Mouse (Mus musculus) liver, postnatal 0 days (tissue): ENCODE data around the gene Hoxa3.

Experiments
- CTCF ChIP-seq: sonication (generic); IDR thresholded peaks from 2 replicates; pipeline ENCODE4 v1.5.1; 2016; ENCODE audit warnings: antibody characterized with exemption, low read depth
- EP300 ChIP-seq: IDR thresholded peaks from 2 replicates; pipeline ENCODE4 v1.6.1; 2016; ENCODE audit warnings: antibody characterized with exemption, low read depth, mild to moderate bottlenecking

DNA sequence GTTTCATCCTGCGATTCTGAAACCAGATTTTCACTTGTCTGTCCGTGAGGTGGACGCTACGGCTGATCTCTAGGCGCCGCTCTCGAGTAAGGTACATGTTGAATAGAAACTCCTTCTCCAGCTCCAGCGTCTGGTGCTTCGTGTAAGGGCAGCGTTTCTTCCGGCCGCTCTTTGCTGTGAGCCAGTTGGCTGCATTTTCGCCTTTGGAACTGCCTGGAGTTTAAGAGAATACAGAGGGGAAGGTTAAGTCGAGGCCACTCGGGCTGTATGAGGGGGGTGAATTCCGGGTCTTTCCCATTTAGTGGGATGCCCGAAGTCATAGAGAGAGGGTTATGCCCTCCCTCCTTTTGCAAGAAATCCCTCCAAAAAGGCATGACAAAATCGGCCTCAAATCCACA lies 19.4 kb upstream of the Hoxa3 start:
- TF ChIP-seq EP300, result no peak
- TF ChIP-seq CTCF, result no peak
